Mouse (Mus musculus) heart, adult 2 months (tissue): Measurements from ENCODE around the gene Phf12.

Source experiments
- CTCF ChIP-seq: fragments of 200-600 bp; IDR thresholded peaks from 2 replicates; pipeline ENCODE4 v1.8.1; 2022; ENCODE audit warnings: antibody characterized with exemption, mild to moderate bottlenecking, moderate library complexity
- EP300 ChIP-seq: fragments of 200-500 bp; IDR thresholded peaks from 2 replicates; pipeline ENCODE4 v1.6.1; 2011; ENCODE audit warnings: low read depth, low read length, control low read depth; ENCODE audit not compliant: insufficient read depth
- POLR2A ChIP-seq: fragments of 200-500 bp; IDR thresholded peaks from 2 replicates; pipeline ENCODE4 v1.6.1; 2011; ENCODE audit warnings: mild to moderate bottlenecking, low read depth, low read length, control low read depth; ENCODE audit not compliant: insufficient read depth

GRCm38 (mm10) chr11:77947860-77948259 is 34.7 kb upstream of the Phf12 start:
- no peak for TF ChIP-seq CTCF
- no peak for TF ChIP-seq POLR2A
- no peak for TF ChIP-seq EP300
